Mouse (Mus musculus): ENCODE measurements around the gene 2810006K23Rik. TPM values are rescaled to one million over a fixed set of nuclear protein-coding genes. Genes with fewer than 3 reads are reported as not detected.

The 2810006K23Rik gene
- total RNA-seq, 2 experiments from 2014 or later = 13.2 to 13.6 TPM

GRCm38 (mm10) chr5:124350350-124350749 lies 22.5 kb downstream of the 2810006K23Rik start:
- no peak for TF ChIP-seq CTCF (IDR thresholded peaks at IDR 0.05)
- no peak overlapping the region for H3K4me3 ChIP-seq
- DNase-seq (ENCODE audit: extremely low spot score in 1 of 2, low spot score in 2 of 2) = no peak
- H3K27ac ChIP-seq = no peak overlapping the region; the same call in 1 of the 2 replicates
- intact Hi-C loops (cut with DNase I) = loop anchor here (10.0 kb wide), 1 partner anchor 184 kb away; the partner anchor contains the start of gene Rilpl1

- H3K4me3 ChIP-seq = peak overlapping the region; percentile 70
- intact Hi-C loops (cut with DNase I) = loop anchor here (10.0 kb wide), 1 partner anchor 184 kb away; the partner anchor contains the start of gene Rilpl1
Observed at GRCm38 (mm10) chr5:124351111-124351560, 23.2 kb downstream of the 2810006K23Rik start.

GRCm38 (mm10) chr5:124351604-124352003 lies 23.7 kb downstream of the 2810006K23Rik start:
- no peak for TF ChIP-seq CTCF (IDR thresholded peaks at IDR 0.05)
- no peak for DNase-seq (ENCODE audit: extremely low spot score in 1 of 2, low spot score in 2 of 2)
- Histone ChIP-seq H3K4me3 (peak overlapping the region; percentile 70), H3K27ac (peak overlapping the region; percentile 95)
- intact Hi-C loops (cut with DNase I) = loop anchor here (1.0 to 10.0 kb wide), 2 partner anchors 24 to 183 kb away; partner anchors contain the start of genes Mphosph9 and Rilpl1

More at GRCm38 (mm10) chr5:124351111-124351560, 23.2 kb downstream of the 2810006K23Rik start:
- peak overlapping the region; percentile 95 for H3K27ac ChIP-seq
- DNase-seq (ENCODE audit: extremely low spot score in 1 of 2, low spot score in 2 of 2) = peak; percentile 72 to 73
- no peak for TF ChIP-seq CTCF (IDR thresholded peaks at IDR 0.05)

- TF ChIP-seq CTCF (IDR thresholded peaks at IDR 0.05) = peak; percentile 33
- peak overlapping the region; percentile 95 for H3K27ac ChIP-seq
- intact Hi-C loops (cut with DNase I) = loop anchor here (1.0 to 10.0 kb wide), 2 partner anchors 25 to 182 kb away; partner anchors contain the start of genes Mphosph9 and Rilpl1
- H3K4me3 ChIP-seq = peak overlapping the region; percentile 70
- peak; percentile 59 to 79 for DNase-seq (ENCODE audit: extremely low spot score in 1 of 2, low spot score in 2 of 2)
Observed at GRCm38 (mm10) chr5:124352141-124352920, 24.4 kb downstream of the 2810006K23Rik start.

- intact Hi-C loops (cut with DNase I) = loop anchor here (10.0 kb wide), 1 partner anchor 182 kb away; the partner anchor contains the start of gene Rilpl1
Observed at GRCm38 (mm10) chr5:124353011-124353725, 25.3 kb downstream of the 2810006K23Rik start.

GRCm38 (mm10) chr5:124353726-124354547 lies 26.0 kb downstream of the 2810006K23Rik start:
- TF ChIP-seq CTCF (IDR thresholded peaks at IDR 0.05) = peak; percentile 56
- DNase-seq (ENCODE audit: extremely low spot score in 1 of 2, low spot score in 2 of 2) = peak in 1 of 2 experiments; percentile 30
- H3K27ac ChIP-seq = peak overlapping the region; percentile 95
- peak overlapping the region; percentile 70 for H3K4me3 ChIP-seq
- intact Hi-C loops (cut with DNase I) = loop anchor here (10.0 kb wide), 1 partner anchor 181 kb away; the partner anchor contains the start of gene Rilpl1

More at GRCm38 (mm10) chr5:124353011-124353725, 25.3 kb downstream of the 2810006K23Rik start:
- Histone ChIP-seq H3K27ac (peak overlapping the region; percentile 95), H3K4me3 (peak overlapping the region; percentile 70)
- TF ChIP-seq CTCF (IDR thresholded peaks at IDR 0.05) = no peak
- peak in 1 of 2 experiments; percentile 46 for DNase-seq (ENCODE audit: extremely low spot score in 1 of 2, low spot score in 2 of 2)

- peak overlapping the region; percentile 80 for H3K27ac ChIP-seq
- intact Hi-C loops (cut with DNase I) = loop anchor here (10.0 kb wide), 1 partner anchor 180 kb away; the partner anchor contains the start of gene Rilpl1
- TF ChIP-seq CTCF (IDR thresholded peaks at IDR 0.05) = no peak
- DNase-seq (ENCODE audit: extremely low spot score in 1 of 2, low spot score in 2 of 2) = peak; percentile 53 to 58
- H3K4me3 ChIP-seq = peak overlapping the region; percentile 70
Observed at GRCm38 (mm10) chr5:124354574-124355424, 26.9 kb downstream of the 2810006K23Rik start.

GRCm38 (mm10) chr5:124355425-124355959 lies 27.6 kb downstream of the 2810006K23Rik start:
- intact Hi-C loops (cut with DNase I) = loop anchor here (10.0 kb wide), 1 partner anchor 179 kb away; the partner anchor contains the start of gene Rilpl1
- H3K4me3 ChIP-seq = peak overlapping the region; percentile 70
- no peak for DNase-seq (ENCODE audit: extremely low spot score in 1 of 2, low spot score in 2 of 2)
- peak overlapping the region; percentile 81 for H3K27ac ChIP-seq
- TF ChIP-seq CTCF (IDR thresholded peaks at IDR 0.05) = no peak

GRCm38 (mm10) chr5:124356695-124357094 lies 28.8 kb downstream of the 2810006K23Rik start:
- intact Hi-C loops (cut with DNase I) = loop anchor here (10.0 kb wide), 1 partner anchor 178 kb away; the partner anchor contains the start of gene Rilpl1
- TF ChIP-seq CTCF (IDR thresholded peaks at IDR 0.05) = peak; percentile 18
- no peak overlapping the region for H3K27ac ChIP-seq

More at GRCm38 (mm10) chr5:124356695-124357094, 28.8 kb downstream of the 2810006K23Rik start:
- H3K4me3 ChIP-seq = no peak overlapping the region
- no peak for DNase-seq (ENCODE audit: extremely low spot score in 1 of 2, low spot score in 2 of 2)
